Mouse (Mus musculus) mouse trophoblast stem cell (cell line): ENCODE measurements around the gene Olfr1489.
"Not testable (repeated sequence)": the region's sequence is repeated elsewhere in the genome, so short reads cannot be mapped to it uniquely, and the experiment has no call there.

ENCODE experiments used
- in situ Hi-C, 2 experiments: fragments of 300-500 bp; cut with MseI, MboI; formaldehyde crosslinking; loops; 2 replicates in 1 of 2; 3 replicates in 1 of 2; pipeline ENCODE4 v1.15.1; 2025

The Olfr1489 gene

GRCm38 (mm10) chr19:13631321-13631720 is at the start of gene Olfr1489:
TSS of gene Olfr1489 (plus strand) at chr19:13631621.
- in situ Hi-C loops: no loop called here

GRCm38 (mm10) chr19:13583211-13583610 is 48.2 kb upstream of the Olfr1489 start, which contains the start of gene Olfr1484:
TSS of gene Olfr1484 (plus strand) at chr19:13583511.
- in situ Hi-C loops: no loop called here

GRCm38 (mm10) chr19:13617075-13617474 is 14.3 kb upstream of the Olfr1489 start, which contains the start of gene Olfr1487:
TSS of gene Olfr1487 (plus strand) at chr19:13617375.
- in situ Hi-C loops: not testable (repeated sequence)

- in situ Hi-C loops: no loop called here
These were observed 19.4 kb downstream of the Olfr1489 start, which contains the start of gene Olfr1490 for GRCm38 (mm10) chr19:13650791-13651190. TSS of gene Olfr1490 (plus strand) at chr19:13651091.
